Mouse (Mus musculus) left cerebral cortex, postnatal 36 days (tissue): ENCODE data around the gene Zc3h7a. TPM values are rescaled to one million over a fixed set of nuclear protein-coding genes. Genes with fewer than 3 reads are reported as not detected.

Experiments used
- DNase-seq, 2 experiments: peaks; one replicate each; pipeline ENCODE4 v3.0.0; 2021 to 2022; ENCODE audit warnings: low spot score in 2 of 2, mixed read lengths in 1 of 2
- intact Hi-C: fragments of 180-260 bp; cut with DNase I; formaldehyde crosslinking; loops from one replicate; pipeline ENCODE4 v1.15.1; 2025
- microRNA-seq: library from miRNA; unstranded; fragments of <30 nt; microRNA quantifications from one replicate; pipeline ENCODE4 v1.2.0, GENCODE M21; 2022
- total RNA-seq, 2 experiments: library from RNA; stranded (reverse); gene quantifications; 2 replicates each; pipeline ENCODE4 v1.2.3; 2021

Gene Zc3h7a
- total RNA-seq, 2 experiments from 2014 or later: 49.7 to 84.5 TPM

DNA sequence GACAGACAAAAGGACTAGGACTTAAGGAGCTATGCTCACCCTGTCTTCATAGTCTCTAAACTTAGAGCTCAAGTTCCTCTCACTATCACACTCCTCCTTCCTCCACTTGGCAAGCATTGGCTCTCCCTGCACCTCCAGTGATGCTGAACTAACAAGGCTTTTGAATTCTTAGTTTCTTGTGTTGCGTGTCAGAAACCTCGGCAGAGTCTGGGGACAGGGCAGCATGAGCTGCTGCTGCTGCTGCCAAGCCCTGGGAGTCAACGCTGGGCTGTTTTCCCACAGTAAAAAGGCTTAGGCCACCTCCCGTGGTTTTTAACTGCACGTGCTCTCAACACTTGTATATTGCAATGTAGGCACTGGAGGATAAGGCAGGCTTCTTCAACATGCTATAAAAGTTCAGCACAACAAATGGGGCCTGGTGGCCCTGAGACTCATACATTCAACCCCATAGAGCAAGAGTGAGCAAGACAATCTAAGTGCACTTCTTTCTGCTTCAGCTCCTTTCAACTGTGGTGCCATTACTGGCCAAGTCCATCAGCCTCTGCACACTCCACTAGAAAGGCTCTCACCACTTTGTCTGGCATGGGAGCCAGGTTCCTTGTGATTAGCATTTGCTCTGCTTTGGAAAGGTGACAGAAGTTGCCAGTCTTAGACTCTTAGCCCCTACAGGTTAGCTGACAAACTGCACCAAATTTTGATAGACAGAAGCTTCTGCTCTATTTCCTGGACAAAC, 89.2 kb downstream of the Zc3h7a start:
- intact Hi-C loops: no loop called here
- peak in 1 of 2 experiments; percentile 16 for DNase-seq

Small RNA genes lying within 50 kb of the gene (microRNA-seq; reads per million reads assigned to microRNA genes)
- gene Gm23935: 14.7 reads per million, percentile 35 among the genes with 10 or more reads in this experiment

Other genes with a start within 250 kb of the Zc3h7a start
- 100 to 1,000 TPM; 172 to 210 TPM for gene Snn, start 115.4 kb downstream of the Zc3h7a start, total RNA-seq
- gene Litaf, start 110.2 kb downstream of the Zc3h7a start, total RNA-seq: 10 to 100 TPM; 11.1 to 13.0 TPM
- gene Txndc11, start 41.7 kb downstream of the Zc3h7a start, total RNA-seq: 10 to 100 TPM; 32.1 to 38.1 TPM
- gene Rsl1d1, start 26.9 kb upstream of the Zc3h7a start, total RNA-seq: 10 to 100 TPM; 48.2 to 48.8 TPM
- 10 to 100 TPM; 80.4 to 85.9 TPM for gene Gspt1, start 77.9 kb upstream of the Zc3h7a start, total RNA-seq
- under 1 TPM; 0.68 to 0.81 TPM for gene Tnfrsf17, start 137.4 kb upstream of the Zc3h7a start, total RNA-seq
- 10 to 100 TPM; 18.0 to 26.7 TPM for gene Snx29, start 146.5 kb upstream of the Zc3h7a start, total RNA-seq